Mouse (Mus musculus) midbrain, embryonic 14.5 days (tissue): ENCODE results near the gene Get4. TPM values are rescaled to one million over a fixed set of nuclear protein-coding genes. Genes with fewer than 3 reads are reported as not detected.

Source experiments
- ATAC-seq: fragments of 200-750 bp; cut with Nextera tagmentation; 2 replicates; pipeline ENCODE4 v1.8.0; 2017; ENCODE audit warnings: moderate number of reproducible peaks, moderate library complexity; ENCODE audit not compliant: low FRiP score, low TSS enrichment
- DNase-seq: peaks from one replicate; pipeline ENCODE4 v3.0.0-alpha.2; 2015
- H3K27ac ChIP-seq: fragments of 300-500 bp; sonication (generic); replicated peaks from 2 replicates; pipeline ENCODE4 v1.5.1; 2014; ENCODE audit warnings: mild to moderate bottlenecking, low read depth, low read length, moderate library complexity
- H3K27me3 ChIP-seq: fragments of 300-500 bp; sonication (generic); 2 replicates; pipeline ENCODE4 v1.6.1; 2014; ENCODE audit warnings: low read length, control low read depth, mixed read lengths; ENCODE audit not compliant: control insufficient read depth, insufficient read depth
- H3K36me3 ChIP-seq: fragments of 300-500 bp; sonication (generic); 2 replicates; pipeline ENCODE4 v1.6.1; 2014; ENCODE audit warnings: low read length, control low read depth; ENCODE audit not compliant: control insufficient read depth, insufficient read depth
- H3K4me1 ChIP-seq: fragments of 300-500 bp; sonication (generic); 2 replicates; pipeline ENCODE4 v1.6.1; 2014; ENCODE audit warnings: mild to moderate bottlenecking, antibody characterized with exemption, low read length, control low read depth; ENCODE audit not compliant: control insufficient read depth, insufficient read depth
- H3K4me2 ChIP-seq: fragments of 300-500 bp; sonication (generic); 2 replicates; pipeline ENCODE4 v1.6.1; 2014; ENCODE audit warnings: mild to moderate bottlenecking, low read length, moderate library complexity
- H3K4me3 ChIP-seq: fragments of 300-500 bp; sonication (generic); replicated peaks from 2 replicates; pipeline ENCODE4 v1.5.1; 2014; ENCODE audit warnings: low read depth, low read length
- H3K9ac ChIP-seq: fragments of 300-500 bp; sonication (generic); replicated peaks from 2 replicates; pipeline ENCODE4 v1.6.1; 2014; ENCODE audit warnings: mild to moderate bottlenecking, low read length, moderate library complexity
- H3K9me3 ChIP-seq: fragments of 300-500 bp; sonication (generic); 2 replicates; pipeline ENCODE4 v1.6.1; 2016; ENCODE audit warnings: low read length, control low read depth, mixed read lengths; ENCODE audit not compliant: control insufficient read depth
- WGBS: fragments of 180-500 bp; shearing (Covaris S2); extraction: QIAGEN DNeasy Blood & Tissue Kit; methylation state at CpG from one replicate; pipeline ENCODE4 v1.1.7; 2014; 5-methylcytosine and 5-hydroxymethylcytosine counted together
- polyA plus RNA-seq: library from polyadenylated mRNA; unstranded; fragments of >200 nt; fragmentation: Nextera tagmentation; extraction: Ambion mirVana; gene quantifications from 2 replicates; pipeline ENCODE4 v1.2.1, GENCODE M21; 2014

Get4 gene
- polyA plus RNA-seq, 1 experiment from 2014 or later, result 113 TPM

DNA sequence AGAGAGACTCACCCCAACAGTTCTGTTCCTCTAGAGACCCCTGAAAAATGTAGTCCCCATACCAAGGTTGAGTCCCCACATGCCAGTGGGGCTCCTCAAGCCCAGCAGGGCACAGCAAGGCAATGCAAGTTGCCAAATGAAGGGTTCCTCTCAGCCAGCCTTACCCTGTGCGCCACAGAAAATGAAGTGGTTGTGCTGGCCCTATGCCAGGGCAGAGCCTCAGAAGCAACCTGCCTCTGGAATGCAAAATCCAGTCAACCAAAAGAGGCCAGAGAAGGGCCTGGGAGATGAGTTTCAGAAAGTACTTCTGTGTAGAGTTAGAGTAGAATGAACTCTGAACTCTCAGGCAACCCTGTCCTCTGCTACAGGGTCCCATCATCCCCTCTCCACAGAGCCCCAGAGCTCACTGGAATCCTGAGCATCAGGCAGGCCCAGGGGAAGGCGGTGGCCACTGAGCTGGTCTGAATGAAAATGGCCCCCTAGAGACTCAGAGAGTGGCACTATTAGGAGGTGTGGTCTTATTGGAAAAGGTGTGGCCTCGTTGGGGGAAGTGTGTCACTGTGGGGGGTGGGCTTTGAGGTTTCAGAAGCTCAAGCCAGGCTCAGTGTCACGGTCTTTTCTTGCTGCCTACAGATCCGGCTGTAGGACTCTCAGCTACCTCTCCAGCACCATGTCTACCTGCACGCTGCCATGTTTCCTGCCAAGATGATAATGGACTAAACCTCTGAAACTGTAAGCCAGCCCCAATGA is 39.9 kb downstream of the Get4 start:
- H3K36me3 ChIP-seq, result no peaks in the 10 kb centered on the region
- no peaks in the 10 kb centered on the region for H3K9me3 ChIP-seq
- no peak for ATAC-seq
- H3K4me2 ChIP-seq, result no peak overlapping the region
- H3K27me3 ChIP-seq, result no peaks in the 10 kb centered on the region
- DNase-seq, result no peak
- no peaks in the 10 kb centered on the region for H3K4me1 ChIP-seq
- no peak overlapping the region for H3K4me3 ChIP-seq
- H3K27ac ChIP-seq, result no peak overlapping the region
- H3K9ac ChIP-seq, result no peak overlapping the region
- 67% methylated on average over 6 of the region's 6 CpGs for WGBS

DNA sequence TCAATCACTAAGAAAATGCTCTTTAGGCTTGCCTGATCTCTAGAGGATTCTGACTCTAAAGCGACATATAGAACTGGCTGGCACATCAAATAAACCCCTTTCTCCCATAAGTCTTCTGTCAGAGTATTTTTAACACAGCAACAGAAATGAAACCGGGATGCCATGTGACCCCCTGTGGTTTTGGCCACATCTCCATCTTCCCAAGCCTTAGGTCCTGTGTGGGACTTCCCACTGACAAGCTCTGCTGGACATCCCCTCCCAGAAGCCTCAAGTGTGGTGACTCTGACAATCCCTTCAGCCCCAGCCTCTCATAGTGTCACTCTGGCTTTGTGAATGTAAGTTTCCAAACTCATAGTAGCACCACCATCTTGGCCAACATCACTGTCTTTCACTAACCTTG is 42.0 kb downstream of the Get4 start:
- no peak overlapping the region for H3K4me2 ChIP-seq
- no peak overlapping the region for H3K9ac ChIP-seq
- H3K4me3 ChIP-seq, result no peak overlapping the region
- H3K9me3 ChIP-seq, result no peaks in the 10 kb centered on the region
- DNase-seq (no peak), ATAC-seq (no peak)
- no peaks in the 10 kb centered on the region for H3K4me1 ChIP-seq
- H3K27me3 ChIP-seq, result no peaks in the 10 kb centered on the region
- H3K27ac ChIP-seq, result no peak overlapping the region
- 85% methylated on average over 2 of the region's 2 CpGs for WGBS
- no peaks in the 10 kb centered on the region for H3K36me3 ChIP-seq

DNA sequence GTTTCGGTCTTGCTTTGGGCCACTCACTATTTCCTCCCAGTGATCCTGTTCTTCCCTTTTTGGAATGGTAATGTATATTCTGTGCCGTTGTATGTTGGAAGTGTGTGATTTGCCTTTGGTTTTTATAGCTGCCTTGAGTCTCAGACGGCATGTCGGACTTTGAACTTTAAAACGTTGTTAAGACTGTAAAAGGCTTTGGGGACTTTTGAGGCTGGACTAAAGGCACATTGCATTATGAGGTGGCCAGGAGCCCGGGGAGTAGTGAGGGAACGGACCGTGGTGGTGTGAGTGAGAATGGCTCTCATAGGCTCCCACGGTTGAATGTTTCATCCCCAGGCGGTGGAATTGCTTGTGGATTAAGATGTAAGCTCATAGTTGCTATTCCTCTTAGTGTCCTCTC is 45.0 kb downstream of the Get4 start:
- no peak for DNase-seq
- WGBS, result 87% methylated on average over 10 of the region's 10 CpGs
- Histone ChIP-seq H3K36me3 (no peaks in the 10 kb centered on the region), H3K9me3 (no peaks in the 10 kb centered on the region), H3K4me2 (no peak overlapping the region), H3K4me3 (no peak overlapping the region), H3K9ac (no peak overlapping the region), H3K27ac (no peak overlapping the region), H3K4me1 (no peaks in the 10 kb centered on the region), H3K27me3 (no peaks in the 10 kb centered on the region)
- no peak for ATAC-seq

DNA sequence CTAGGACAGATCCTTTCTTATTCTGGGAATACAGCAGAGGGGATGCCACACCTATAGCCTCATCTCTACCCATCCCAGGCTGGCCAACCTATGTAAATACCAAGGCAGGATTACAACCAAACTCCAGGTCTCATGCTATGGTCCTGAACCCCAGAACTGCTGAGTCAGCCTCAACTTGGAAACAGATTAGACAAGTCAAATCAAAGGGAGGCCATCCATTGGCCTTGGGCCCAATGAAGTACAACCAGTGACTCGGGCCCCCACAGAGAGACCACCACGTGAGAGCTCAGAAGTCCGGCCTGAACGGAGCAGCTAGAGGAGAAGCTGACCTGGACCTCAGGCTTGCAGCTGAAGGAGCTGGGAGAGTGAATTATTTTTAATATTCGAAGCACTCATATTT is 45.6 kb downstream of the Get4 start:
- ATAC-seq (no peak), DNase-seq (no peak)
- 78% methylated on average over 5 of the region's 5 CpGs for WGBS
- Histone ChIP-seq H3K4me2 (no peak overlapping the region), H3K4me1 (no peaks in the 10 kb centered on the region), H3K9me3 (no peaks in the 10 kb centered on the region), H3K4me3 (no peak overlapping the region), H3K27me3 (no peaks in the 10 kb centered on the region), H3K36me3 (no peaks in the 10 kb centered on the region), H3K9ac (no peak overlapping the region), H3K27ac (no peak overlapping the region)

DNA sequence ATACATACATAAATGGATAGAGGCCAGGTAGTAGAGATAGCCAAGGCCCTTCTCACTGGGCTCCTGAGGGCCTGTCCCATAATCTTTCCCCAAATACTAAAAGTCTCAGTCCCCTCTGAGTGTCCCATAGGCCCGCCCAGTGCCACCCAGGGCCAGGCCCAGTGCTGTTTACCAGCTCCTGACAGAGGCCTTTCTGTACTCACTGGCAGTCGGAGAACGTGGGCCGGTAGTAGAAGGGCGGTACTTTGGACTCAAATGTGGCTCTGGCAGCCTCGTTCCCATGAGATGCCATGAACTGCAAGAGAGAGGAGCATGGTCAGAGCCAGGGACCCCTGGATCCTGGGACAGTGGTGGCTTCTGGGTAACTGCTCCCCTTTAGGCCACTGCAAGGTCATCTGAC is 50.0 kb downstream of the Get4 start:
- no peak overlapping the region for H3K9ac ChIP-seq
- no peaks in the 10 kb centered on the region for H3K36me3 ChIP-seq
- ATAC-seq (no peak), DNase-seq (no peak)
- H3K27ac ChIP-seq, result no peak overlapping the region
- H3K4me3 ChIP-seq, result no peak overlapping the region
- no peaks in the 10 kb centered on the region for H3K4me1 ChIP-seq
- no peaks in the 10 kb centered on the region for H3K27me3 ChIP-seq
- no peak overlapping the region for H3K4me2 ChIP-seq
- WGBS, result 83% methylated on average over 6 of the region's 6 CpGs
- no peaks in the 10 kb centered on the region for H3K9me3 ChIP-seq

DNA sequence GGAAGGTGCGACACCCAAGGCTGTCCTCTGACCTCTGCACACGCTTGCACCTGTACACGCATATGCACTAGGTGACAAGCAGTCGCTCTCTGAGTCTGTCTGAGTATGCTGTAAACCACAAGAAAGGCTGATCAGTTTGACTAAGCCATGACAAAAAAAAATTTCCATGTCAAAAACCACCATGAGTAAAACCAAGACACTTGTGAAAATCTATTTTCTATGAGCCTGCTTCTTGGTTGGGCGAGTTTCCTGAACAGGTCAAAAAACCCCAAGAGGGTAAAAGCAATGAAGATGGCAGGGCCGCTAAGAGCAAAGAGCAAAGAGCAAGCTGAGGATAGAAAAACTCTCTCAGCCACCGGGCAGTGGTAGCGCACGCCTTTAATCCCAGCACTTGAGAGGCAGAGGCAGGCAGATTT is 51.5 kb downstream of the Get4 start:
- no peak for DNase-seq
- ATAC-seq, result no peak
- H3K4me1 ChIP-seq, result no peaks in the 10 kb centered on the region
- H3K9ac ChIP-seq, result no peak overlapping the region
- H3K27me3 ChIP-seq, result no peaks in the 10 kb centered on the region
- no peaks in the 10 kb centered on the region for H3K9me3 ChIP-seq
- 90% methylated on average over 9 of the region's 9 CpGs for WGBS
- no peak overlapping the region for H3K27ac ChIP-seq
- H3K4me3 ChIP-seq, result no peak overlapping the region
- no peaks in the 10 kb centered on the region for H3K36me3 ChIP-seq
- H3K4me2 ChIP-seq, result no peak overlapping the region

DNA sequence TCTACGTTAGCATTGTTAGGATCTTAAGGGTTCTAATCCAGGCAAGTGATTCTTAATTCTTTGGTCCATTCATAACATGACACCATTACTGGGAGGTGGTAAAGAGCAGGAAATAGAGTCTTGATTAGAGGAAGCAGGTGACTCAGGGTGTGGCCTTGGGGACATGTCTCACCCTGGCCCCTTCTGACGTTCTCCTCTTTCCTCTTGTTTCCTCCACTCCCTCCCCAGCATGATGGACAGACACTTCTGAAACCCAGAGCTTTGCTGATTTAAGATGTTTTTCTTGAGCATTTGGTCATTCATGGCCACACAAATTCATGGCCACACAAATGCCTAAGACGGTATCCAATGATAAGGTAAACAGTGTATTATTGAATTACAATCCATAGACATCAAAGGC is 57.8 kb downstream of the Get4 start:
- DNase-seq (no peak), ATAC-seq (no peak)
- Histone ChIP-seq H3K9ac (no peak overlapping the region), H3K27ac (no peak overlapping the region), H3K4me1 (no peaks in the 10 kb centered on the region), H3K36me3 (no peaks in the 10 kb centered on the region), H3K27me3 (no peaks in the 10 kb centered on the region), H3K4me3 (no peak overlapping the region), H3K9me3 (no peaks in the 10 kb centered on the region), H3K4me2 (no peak overlapping the region)
- WGBS, result 86% methylated on average over 3 of the region's 3 CpGs

DNA sequence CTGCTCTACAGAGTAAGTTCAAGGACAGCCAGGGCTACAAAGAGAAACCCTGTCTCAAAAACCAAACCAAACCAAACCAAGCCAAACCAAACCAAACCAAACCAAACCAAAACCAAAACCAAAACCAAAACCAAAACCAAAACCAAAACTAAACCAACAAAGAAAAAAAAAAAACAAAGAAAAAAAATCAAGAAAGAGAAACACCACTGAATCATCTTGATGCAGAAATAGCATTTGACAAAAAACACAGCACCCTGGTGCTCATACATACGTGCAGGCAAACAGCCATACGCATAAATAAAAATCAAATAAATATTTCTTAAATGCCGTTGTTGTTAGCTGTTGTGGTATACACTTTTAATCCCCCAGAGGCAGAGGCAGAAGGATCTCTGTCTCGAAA is 58.4 kb downstream of the Get4 start:
- no peaks in the 10 kb centered on the region for H3K4me1 ChIP-seq
- no peak overlapping the region for H3K27ac ChIP-seq
- WGBS, result 91% methylated on average over 4 of the region's 4 CpGs
- H3K9ac ChIP-seq, result no peak overlapping the region
- no peaks in the 10 kb centered on the region for H3K27me3 ChIP-seq
- no peaks in the 10 kb centered on the region for H3K36me3 ChIP-seq
- no peak overlapping the region for H3K4me2 ChIP-seq
- no peak overlapping the region for H3K4me3 ChIP-seq
- no peaks in the 10 kb centered on the region for H3K9me3 ChIP-seq
- DNase-seq, result no peak
- no peak for ATAC-seq

DNA sequence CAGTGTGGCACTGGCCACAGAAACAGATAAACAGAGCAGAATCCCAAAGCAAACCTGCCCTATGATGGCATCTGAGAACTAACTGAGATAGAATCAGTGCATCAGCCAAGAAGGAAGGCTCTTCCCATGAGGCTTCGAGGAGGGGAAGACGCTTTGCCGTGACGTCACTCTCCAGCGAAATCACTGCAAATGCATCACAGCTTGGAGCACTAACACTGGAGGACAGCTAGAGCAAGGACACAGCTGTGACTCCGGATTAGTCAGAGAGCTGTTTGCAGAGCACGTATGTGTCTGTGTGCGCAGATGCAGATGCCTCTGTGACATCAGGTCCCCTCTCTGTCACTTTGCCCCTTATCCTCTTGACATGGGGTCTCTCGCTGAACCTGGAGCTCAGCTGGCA is 59.7 kb downstream of the Get4 start:
- H3K9me3 ChIP-seq, result no peaks in the 10 kb centered on the region
- H3K27me3 ChIP-seq, result no peaks in the 10 kb centered on the region
- H3K27ac ChIP-seq, result no peak overlapping the region
- no peak overlapping the region for H3K4me3 ChIP-seq
- no peak overlapping the region for H3K4me2 ChIP-seq
- WGBS, result 83% methylated on average over 9 of the region's 9 CpGs
- DNase-seq, result no peak
- no peak overlapping the region for H3K9ac ChIP-seq
- H3K36me3 ChIP-seq, result no peaks in the 10 kb centered on the region
- no peaks in the 10 kb centered on the region for H3K4me1 ChIP-seq
- ATAC-seq, result no peak
